Mouse (Mus musculus) intestine, postnatal 0 days (tissue): ENCODE measurements around the gene Sacm1l. TPM values are rescaled to one million over a fixed set of nuclear protein-coding genes. Genes with fewer than 3 reads are reported as not detected.
A peak's percentile ranks its signal among the peaks of the same experiment; 100 is the strongest.

ENCODE experiments used
- ATAC-seq: fragments of 200-750 bp; cut with Nextera tagmentation; 2 replicates; pipeline ENCODE4 v1.8.0; 2017; ENCODE audit warnings: mild to moderate bottlenecking, moderate TSS enrichment, moderate library complexity
- H3K27ac ChIP-seq: fragments of 300-500 bp; sonication (generic); 2 replicates; pipeline ENCODE4 v1.5.1; 2014; ENCODE audit warnings: mild to moderate bottlenecking, low read depth, low read length, moderate library complexity
- H3K27me3 ChIP-seq: fragments of 300-500 bp; sonication (generic); replicated peaks from 2 replicates; pipeline ENCODE4 v1.6.1; 2014; ENCODE audit warnings: low read length, mixed read lengths; ENCODE audit not compliant: control insufficient read depth, insufficient read depth
- H3K36me3 ChIP-seq: fragments of 300-500 bp; sonication (generic); 2 replicates; pipeline ENCODE4 v1.6.1; 2014; ENCODE audit warnings: mild to moderate bottlenecking, moderate library complexity; ENCODE audit not compliant: control insufficient read depth, insufficient read depth
- H3K4me1 ChIP-seq: fragments of 300-500 bp; sonication (generic); replicated peaks from 2 replicates; pipeline ENCODE4 v1.6.1; 2014; ENCODE audit warnings: antibody characterized with exemption, low read length, mixed read lengths; ENCODE audit not compliant: control insufficient read depth, insufficient read depth
- H3K4me2 ChIP-seq: fragments of 300-500 bp; sonication (generic); replicated peaks from 2 replicates; pipeline ENCODE4 v1.6.1; 2014; ENCODE audit warnings: low read depth, mild to moderate bottlenecking, moderate library complexity
- H3K4me3 ChIP-seq: fragments of 300-500 bp; sonication (generic); 2 replicates; pipeline ENCODE4 v1.5.1; 2014; ENCODE audit warnings: low read depth, low read length
- H3K9ac ChIP-seq: fragments of 300-500 bp; sonication (generic); 2 replicates; pipeline ENCODE4 v1.6.1; 2014; ENCODE audit warnings: mild to moderate bottlenecking, low read depth, low read length
- H3K9me3 ChIP-seq: fragments of 300-500 bp; sonication (generic); 2 replicates; pipeline ENCODE4 v1.6.1; 2016; ENCODE audit warnings: mixed run types; ENCODE audit not compliant: control insufficient read depth
- CTCF ChIP-seq: sonication (generic); IDR thresholded peaks from 2 replicates; pipeline ENCODE4 v1.5.1; 2016; ENCODE audit warnings: low read depth, mild to moderate bottlenecking, control low read depth, antibody characterized with exemption, moderate library complexity
- WGBS: fragments of 180-500 bp; shearing (Covaris S2); extraction: QIAGEN DNeasy Blood & Tissue Kit; methylation state at CpG from one replicate; pipeline ENCODE4 v1.1.7; 2014; 5-methylcytosine and 5-hydroxymethylcytosine counted together
- polyA plus RNA-seq: library from polyadenylated mRNA; unstranded; fragments of >200 nt; fragmentation: Nextera tagmentation; extraction: Ambion mirVana; gene quantifications from 2 replicates; pipeline ENCODE4 v1.2.1, GENCODE M21; 2015

Gene Sacm1l
- polyA plus RNA-seq, 1 experiment from 2014 or later, result 37.3 TPM

DNA sequence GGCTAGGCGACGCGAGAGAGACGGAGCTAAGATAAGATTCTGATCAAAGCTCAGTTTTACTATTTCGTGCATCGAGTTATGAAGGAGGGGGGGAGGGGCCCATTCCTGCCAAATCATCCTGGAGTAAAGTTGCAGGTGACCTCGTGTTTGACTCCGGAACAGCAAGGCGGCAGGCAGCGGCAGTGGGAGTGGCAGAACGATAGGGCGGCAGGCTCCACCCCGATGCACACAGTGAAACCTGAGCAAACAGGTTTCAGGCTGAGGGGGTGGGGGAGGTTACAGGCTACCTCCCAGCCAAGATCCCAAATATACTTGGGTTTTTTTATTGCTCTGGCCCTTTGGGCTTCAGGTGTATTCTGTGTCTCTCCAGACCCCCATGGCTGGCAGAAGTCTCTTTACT lies 32.9 kb upstream of the Sacm1l start:
- Histone ChIP-seq H3K27ac (no peak overlapping the region), H3K4me2 (peak overlapping the region; percentile 38), H3K4me3 (no peak overlapping the region), H3K9me3 (no peaks in the 10 kb centered on the region), H3K27me3 (no peaks in the 10 kb centered on the region), H3K4me1 (peaks cover 17% of the 10 kb centered on the region), H3K36me3 (peaks cover 20% of the 10 kb centered on the region; the same call in 1 of the 2 replicates), H3K9ac (no peak overlapping the region)
- ATAC-seq, result peak; percentile 60
- WGBS, result 20% methylated on average over 13 of the region's 13 CpGs
- TF ChIP-seq CTCF, result 0 out of 2 replicates have a peak, but pooled peaks have one; percentile 8

DNA sequence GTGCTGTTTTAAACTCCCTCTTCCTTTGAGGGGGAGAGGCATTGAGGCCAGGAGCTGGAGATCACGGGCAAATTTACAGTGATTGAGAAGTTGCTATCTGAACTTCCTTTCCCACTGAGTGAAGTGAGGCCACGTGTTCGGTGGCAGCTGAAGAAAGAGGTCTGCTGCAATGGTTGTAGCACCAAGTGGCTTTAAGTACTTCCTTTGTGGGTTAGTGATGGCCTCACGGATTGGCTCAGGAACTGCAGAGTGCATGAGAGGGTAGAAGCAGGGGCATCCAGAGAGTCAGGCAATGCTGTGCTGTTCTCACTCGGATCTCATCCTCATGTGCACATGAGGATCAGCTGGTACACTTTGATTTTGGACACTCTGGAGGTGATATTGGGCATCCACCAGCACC lies 31.7 kb upstream of the Sacm1l start:
- TF ChIP-seq CTCF, result no peak
- WGBS, result 55% methylated on average over 5 of the region's 5 CpGs
- Histone ChIP-seq H3K4me2 (no peak overlapping the region), H3K27ac (no peak overlapping the region), H3K36me3 (peaks cover 23% of the 10 kb centered on the region), H3K27me3 (no peaks in the 10 kb centered on the region), H3K9me3 (no peaks in the 10 kb centered on the region), H3K4me1 (0 out of 2 replicates have a peak, but pooled peaks cover 8% of the 10 kb centered on the region), H3K9ac (no peak overlapping the region), H3K4me3 (no peak overlapping the region)
- ATAC-seq, result no peak

DNA sequence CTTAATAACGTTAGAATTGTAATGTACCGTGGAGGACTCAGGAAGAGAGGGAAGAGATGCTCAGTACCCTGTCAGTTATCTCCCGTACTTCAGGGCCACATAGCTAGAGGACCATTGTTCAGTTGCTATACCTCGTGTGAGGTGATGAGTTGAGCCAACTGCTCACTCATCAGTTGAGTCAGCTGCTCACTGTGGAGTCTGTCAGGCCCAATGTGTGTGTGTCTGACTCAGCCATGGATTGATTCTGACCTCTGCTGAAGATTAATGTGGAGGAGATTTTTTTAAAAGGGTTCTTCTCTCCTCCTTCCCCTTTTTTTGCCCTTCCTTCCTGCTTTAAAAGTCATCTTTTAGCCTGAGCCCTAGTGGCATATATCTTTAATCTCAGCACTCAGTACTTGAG lies 29.1 kb upstream of the Sacm1l start:
- 82% methylated on average over 4 of the region's 4 CpGs for WGBS
- H3K9me3 ChIP-seq, result no peaks in the 10 kb centered on the region
- no peak overlapping the region for H3K9ac ChIP-seq

DNA sequence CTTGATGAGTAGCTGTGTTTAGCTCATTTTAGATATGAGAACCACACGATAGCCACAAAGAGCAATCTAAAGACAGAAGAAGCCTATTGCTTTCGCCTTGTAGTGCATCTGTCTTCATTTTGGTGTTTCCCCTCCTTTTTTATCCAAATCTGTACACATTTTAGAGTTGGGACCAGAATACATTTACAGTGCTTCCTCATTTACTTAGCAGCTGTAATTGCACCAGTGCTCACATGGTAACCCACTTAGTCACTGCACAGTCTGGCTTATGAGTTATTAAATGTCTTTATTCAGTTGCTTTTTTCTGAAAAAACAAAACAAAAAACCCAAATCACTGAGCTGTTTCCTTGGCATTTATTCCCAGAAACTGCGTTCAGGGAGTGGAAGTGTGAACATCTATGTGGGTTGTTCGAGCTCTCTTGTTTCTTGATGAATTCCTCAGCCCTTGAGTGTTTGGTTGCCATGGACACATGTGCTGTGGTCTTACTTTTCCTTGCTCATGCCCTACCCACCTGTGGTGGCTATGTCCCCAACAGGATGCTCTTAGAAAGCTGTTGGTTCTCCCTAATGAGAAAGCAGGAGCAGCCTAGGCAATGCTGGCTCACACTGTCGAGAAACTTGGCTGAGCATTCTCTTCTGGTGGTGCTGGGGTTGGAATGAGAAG lies 26.3 kb upstream of the Sacm1l start:
- Histone ChIP-seq H3K36me3 (peaks cover 38% of the 10 kb centered on the region), H3K27ac (0 out of 2 replicates have a peak overlapping the region, but pooled peaks have one; percentile 28), H3K4me3 (no peak overlapping the region), H3K4me2 (no peak overlapping the region), H3K9ac (no peak overlapping the region), H3K9me3 (no peaks in the 10 kb centered on the region), H3K27me3 (no peaks in the 10 kb centered on the region), H3K4me1 (no peaks in the 10 kb centered on the region)
- no peak for ATAC-seq
- WGBS, result 77% methylated on average over 5 of the region's 5 CpGs
- TF ChIP-seq CTCF, result no peak

More for the DNA sequence above, 29.1 kb upstream of the Sacm1l start:
- Histone ChIP-seq H3K4me1 (0 out of 2 replicates have a peak, but pooled peaks cover 7% of the 10 kb centered on the region), H3K36me3 (peaks cover 38% of the 10 kb centered on the region), H3K27ac (no peak overlapping the region), H3K27me3 (no peaks in the 10 kb centered on the region), H3K4me3 (no peak overlapping the region), H3K4me2 (no peak overlapping the region)
- no peak for TF ChIP-seq CTCF
- ATAC-seq, result no peak

DNA sequence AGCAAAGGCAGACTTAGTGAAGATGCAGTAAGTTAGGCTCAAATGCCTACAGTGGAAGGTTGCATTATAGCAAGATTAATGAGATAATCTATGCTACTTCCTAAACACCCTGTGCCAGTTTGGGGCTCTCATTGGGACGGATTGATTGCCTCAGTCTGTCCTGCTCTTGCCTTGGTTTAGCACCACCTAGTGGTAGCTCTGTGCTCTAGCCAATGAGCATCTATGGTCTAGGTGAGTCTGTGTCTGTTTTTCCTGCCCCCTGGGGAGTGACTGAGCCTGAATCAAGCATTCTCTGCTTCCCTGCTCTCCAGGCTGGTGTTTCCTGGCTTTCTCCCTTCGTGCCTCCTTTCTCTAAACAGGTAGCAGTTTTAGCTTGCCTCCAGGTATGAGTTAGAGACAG lies 25.2 kb upstream of the Sacm1l start:
- Histone ChIP-seq H3K4me1 (no peaks in the 10 kb centered on the region), H3K4me3 (no peak overlapping the region), H3K9ac (no peak overlapping the region), H3K4me2 (no peak overlapping the region), H3K27ac (no peak overlapping the region), H3K9me3 (no peaks in the 10 kb centered on the region), H3K27me3 (no peaks in the 10 kb centered on the region), H3K36me3 (peaks cover 38% of the 10 kb centered on the region)
- peak; percentile 97 for TF ChIP-seq CTCF
- WGBS, result 16% methylated on average over 2 of the region's 2 CpGs
- peak; percentile 34; the same call in 1 of the 2 replicates for ATAC-seq

DNA sequence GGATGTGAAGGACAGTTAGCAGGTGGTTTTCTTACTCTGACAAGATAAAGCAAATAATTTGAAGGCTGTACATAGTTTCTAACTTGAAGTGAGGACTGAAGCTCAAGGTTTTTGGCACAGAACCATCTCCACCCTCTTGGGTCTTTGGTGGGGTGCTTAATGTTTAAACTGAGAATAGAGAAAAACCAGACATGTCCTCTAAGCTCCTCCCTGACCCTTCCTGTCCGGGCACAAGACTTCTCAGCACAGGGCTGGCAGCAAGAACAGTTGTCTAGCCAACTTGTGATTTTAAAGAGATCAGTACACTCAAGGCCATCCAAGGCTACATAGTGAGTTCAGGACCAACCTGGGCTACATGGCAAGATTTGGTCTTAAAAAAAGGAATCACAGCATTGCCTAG lies 24.0 kb upstream of the Sacm1l start:
- no peak for TF ChIP-seq CTCF
- peaks cover 30% of the 10 kb centered on the region for H3K36me3 ChIP-seq
- no peak overlapping the region for H3K4me2 ChIP-seq
- WGBS, result 41% methylated on average over 1 of the region's 1 CpGs
- no peaks in the 10 kb centered on the region for H3K9me3 ChIP-seq
- no peaks in the 10 kb centered on the region for H3K27me3 ChIP-seq
- no peak overlapping the region for H3K27ac ChIP-seq
- 0 out of 2 replicates have a peak, but pooled peaks cover 5% of the 10 kb centered on the region for H3K4me1 ChIP-seq
- no peak for ATAC-seq
- H3K4me3 ChIP-seq, result no peak overlapping the region
- H3K9ac ChIP-seq, result no peak overlapping the region
